Mouse (Mus musculus) liver, embryonic 14 days (tissue): ENCODE data around the gene Tmem8. TPM values are rescaled to one million over a fixed set of nuclear protein-coding genes. Genes with fewer than 3 reads are reported as not detected.

Source experiments
- polyA plus RNA-seq: library from polyadenylated mRNA; depleted of rRNA; stranded (reverse); fragments of >200 nt; gene quantifications from 2 replicates; pipeline ENCODE4 v1.2.3, GENCODE M21; 2012; rRNA removed

Gene Tmem8
- 2.7 and 2.9 TPM in 2 replicates for polyA plus RNA-seq

DNA sequence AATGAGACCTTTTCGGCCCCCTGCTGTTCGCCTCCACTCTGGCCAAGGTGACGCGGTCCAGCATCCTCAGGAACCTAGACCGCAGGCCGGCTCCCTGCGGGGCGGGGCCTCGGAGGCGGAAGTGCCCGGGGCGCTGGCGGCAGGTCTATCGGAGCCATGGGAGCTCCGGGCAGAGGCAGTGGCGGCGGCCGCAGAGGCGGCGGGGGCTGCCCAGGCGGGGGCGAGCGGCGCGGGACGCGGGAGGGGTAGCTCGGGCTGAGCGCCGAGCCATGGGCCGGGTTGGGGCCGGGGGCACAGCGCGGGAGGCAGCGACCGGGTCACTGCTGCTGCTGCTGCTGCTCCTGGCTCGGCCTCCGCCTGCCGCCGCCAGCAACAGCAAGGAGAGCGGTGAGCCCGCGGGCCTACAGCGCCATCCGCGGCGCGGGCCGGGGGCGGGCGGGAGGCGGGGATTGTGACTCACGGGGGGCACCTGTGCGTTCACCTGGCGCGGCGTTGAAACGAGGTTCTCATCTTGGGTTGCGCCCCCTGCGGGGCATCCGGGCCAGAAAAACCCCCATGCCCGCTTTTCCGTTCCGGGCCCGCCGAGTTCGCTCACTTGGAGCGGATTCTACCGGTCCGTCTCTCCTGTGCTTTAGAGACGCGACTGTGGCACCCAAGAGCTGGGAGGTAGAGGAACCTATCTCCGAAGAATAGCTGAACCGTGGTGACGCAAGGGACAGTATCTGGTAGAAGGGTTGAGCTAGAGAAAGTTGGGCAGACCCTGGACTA is at the start of gene Tmem8:
Gene Tmem8, plus strand, starts transcription at position 119 of the 768 bp plus-strand sequence.

DNA sequence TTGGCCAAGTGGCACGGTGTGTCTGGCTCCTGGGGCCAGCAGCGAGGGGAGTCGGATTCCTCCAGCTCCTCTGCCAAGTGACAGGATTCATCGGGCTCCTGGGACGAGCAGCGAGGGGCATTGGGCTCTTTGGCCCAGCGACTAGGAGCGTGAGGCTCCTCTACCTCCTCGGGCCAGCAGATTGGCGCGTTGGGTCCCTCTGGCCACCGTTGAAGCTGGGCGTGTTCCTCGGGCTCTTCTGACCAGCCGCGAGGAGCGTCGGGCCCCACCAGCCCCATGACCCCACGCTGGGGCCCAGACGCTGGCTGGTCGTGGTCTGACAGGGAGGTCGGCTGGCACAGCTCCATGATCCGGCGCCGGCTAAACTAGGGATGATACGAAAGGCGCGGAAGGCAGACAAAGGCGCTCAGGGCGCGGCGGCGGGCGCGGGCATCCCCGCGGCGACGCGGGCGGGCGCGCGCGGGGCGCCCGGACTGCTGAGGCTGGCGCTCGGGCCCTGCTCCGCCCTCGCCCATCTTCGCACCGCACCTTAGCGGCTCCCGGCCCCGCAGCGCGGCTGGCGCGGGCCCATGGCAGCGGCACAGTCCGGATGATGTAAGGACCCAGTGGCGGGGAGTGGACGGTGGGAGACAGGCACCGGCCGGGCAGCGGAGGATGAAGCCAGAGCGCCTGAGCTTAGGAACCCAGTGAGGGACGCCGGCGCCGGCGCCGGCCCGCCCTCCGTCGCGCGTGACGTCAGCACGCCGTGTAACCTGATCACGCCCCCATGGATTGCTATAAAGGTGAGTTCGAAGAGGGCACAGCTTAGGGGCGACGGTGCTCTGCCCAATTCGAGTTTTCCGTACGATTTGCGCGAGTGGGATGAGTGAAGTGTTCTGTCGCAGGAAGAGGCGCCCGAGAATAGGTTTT is 44.0 kb upstream of the Tmem8 start, which contains the start of gene Rab11fip3:
Gene Rab11fip3, minus strand, starts transcription at position 725 of the 909 bp plus-strand sequence.

DNA sequence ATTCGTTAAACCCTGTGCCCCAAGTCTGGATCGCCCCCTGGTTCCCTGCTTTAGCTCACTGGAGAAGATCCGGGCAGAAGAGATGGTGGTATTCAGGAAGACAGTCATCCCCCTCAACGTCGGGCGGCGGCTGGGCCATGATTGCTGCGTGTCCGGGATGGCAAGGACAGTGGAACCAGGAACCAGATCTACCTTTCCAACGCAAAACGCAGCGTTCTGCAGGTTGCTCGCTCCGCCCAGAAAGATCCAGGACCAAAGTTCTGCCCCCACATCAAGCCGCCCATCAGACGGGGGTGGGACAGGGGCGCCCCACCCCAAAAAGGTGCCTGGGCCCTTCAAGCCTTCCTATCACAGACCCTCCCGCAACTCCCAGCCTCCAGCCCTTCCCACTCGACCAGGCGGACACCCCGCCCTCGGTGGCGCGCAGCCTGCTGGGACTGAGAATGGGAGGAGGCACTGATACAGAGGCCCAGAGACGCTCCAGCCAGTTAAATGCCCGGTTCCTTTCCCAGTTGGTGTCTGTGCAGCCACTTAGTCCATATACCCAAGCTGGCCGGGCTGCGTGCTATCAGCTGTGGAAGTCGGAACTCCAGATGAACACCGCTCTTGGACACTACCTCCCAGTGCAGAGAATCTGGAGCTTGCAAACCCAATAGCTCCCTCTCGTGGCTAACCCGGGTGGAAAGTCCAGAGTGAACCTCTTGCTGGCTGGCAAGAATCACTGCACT is 23.0 kb upstream of the Tmem8 start, which contains the start of gene Decr2:
Gene Decr2, minus strand, starts transcription at position 433 of the 728 bp plus-strand sequence.

DNA sequence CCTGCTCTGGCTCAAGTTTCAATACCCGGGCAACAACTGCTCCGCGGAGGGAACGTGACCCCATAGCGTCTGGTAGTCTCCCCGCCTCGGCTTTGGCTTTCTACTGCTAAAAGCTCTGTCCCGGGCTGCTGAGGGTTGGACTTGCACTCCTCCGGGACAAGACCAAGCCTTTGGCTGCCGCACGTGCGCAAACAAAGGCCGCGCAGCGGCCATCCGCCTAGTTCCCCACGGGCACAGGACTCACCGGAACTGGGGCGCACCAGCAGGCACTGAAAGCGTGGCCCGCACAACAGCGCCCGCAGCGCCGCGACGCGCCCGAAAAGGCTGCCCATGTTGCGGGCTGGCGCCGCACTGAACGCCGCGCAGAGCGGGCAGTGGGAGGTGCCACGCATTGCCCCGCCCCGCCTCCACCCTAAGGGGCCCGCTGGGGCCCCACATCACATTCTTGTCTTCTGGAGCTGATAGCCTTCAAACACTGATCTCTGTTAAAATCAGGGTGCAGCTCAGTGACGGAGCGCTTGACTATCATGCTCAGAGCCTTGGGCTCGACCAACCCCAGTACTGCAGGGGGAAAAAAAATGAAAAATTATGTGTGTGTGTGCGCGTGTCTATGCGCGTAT is 17.9 kb upstream of the Tmem8 start, which contains the start of gene Nme4:
Gene Nme4, minus strand, starts transcription at position 482 of the 620 bp plus-strand sequence.

DNA sequence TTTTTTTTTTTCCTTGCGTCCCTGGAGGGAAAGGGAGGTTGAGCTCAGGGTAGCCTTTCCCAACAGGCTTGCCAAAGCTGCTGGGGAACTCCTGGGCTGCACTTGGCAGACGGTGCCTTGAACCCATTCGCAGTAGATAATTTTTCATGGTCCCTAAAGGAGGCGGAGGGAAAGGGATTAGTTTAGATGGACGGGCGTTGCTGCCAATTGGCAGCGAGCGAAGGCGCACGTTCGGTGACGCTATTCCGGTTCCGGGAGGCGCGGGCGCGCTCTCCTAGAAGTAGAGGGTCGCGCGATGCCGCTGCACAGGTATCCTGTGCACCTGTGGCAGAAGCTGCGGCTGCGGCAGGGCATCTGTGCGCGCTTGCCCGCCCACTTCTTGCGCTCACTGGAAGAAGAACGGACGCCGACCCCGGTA is 10.2 kb downstream of the Tmem8 start, which contains the start of gene Mrpl28:
Gene Mrpl28, plus strand, starts transcription at position 234 of the 418 bp plus-strand sequence.

DNA sequence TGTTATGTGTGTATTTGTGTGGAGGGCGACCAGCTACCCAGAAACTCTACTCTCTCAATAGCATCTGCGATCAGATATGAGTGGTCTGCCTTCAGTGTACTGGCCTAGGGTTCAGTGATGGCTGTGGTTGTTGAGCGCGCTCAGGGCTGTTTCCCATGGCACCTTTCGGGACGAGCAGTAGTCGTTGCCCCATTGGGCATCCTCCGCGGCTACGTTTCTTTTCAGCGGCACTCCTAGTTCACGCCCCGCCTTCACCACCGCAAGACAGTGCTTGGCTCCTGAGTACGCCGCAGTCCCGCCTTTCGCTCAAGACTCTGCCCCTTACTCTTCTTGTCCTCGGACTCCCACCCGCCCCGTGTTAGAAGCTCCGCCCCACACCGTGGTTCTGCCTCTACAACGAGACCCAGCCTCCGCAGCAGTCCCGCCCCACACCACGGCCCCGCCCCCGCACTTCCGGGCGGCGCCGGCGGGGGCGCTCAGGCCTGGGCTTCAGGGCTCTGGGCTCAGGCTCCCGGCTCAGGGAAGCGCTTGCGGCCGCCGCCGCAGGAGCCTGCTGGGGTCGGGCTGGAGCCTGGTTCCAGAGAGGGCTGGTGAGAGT is 25.2 kb downstream of the Tmem8 start, which contains the start of gene Axin1:
Gene Axin1, plus strand, starts transcription at position 450 of the 598 bp plus-strand sequence.

Other genes with a start within 250 kb of the Tmem8 start
- 18.4 and 20.6 TPM in 2 replicates for gene Mcrip2, start 244.5 kb upstream of the Tmem8 start, polyA plus RNA-seq
- gene Mettl26, start 238.2 kb upstream of the Tmem8 start, polyA plus RNA-seq, result 41.0 and 42.6 TPM in 2 replicates
- gene Wfikkn1, start 232.4 kb upstream of the Tmem8 start, polyA plus RNA-seq, result 0.49 and 0.51 TPM in 2 replicates
- 5.4 and 6.5 TPM in 2 replicates for gene Rab40c, start 193.6 kb upstream of the Tmem8 start, polyA plus RNA-seq
- 226 and 261 TPM in 2 replicates for gene Pigq, start 168.4 kb upstream of the Tmem8 start, polyA plus RNA-seq
- gene Nhlrc4, start 168.3 kb upstream of the Tmem8 start, polyA plus RNA-seq, result 7.0 and 10.4 TPM in 2 replicates
- 0.14 and 0.16 TPM in 2 replicates for gene A930017K11Rik, start 160.7 kb upstream of the Tmem8 start, polyA plus RNA-seq
- gene Capn15, start 127.5 kb upstream of the Tmem8 start, polyA plus RNA-seq, result 6.4 and 7.9 TPM in 2 replicates
- gene Rab11fip3, start 43.7 kb upstream of the Tmem8 start, polyA plus RNA-seq, result 2.2 and 2.3 TPM in 2 replicates
- gene Decr2, start 23.0 kb upstream of the Tmem8 start, polyA plus RNA-seq, result 6.4 and 7.8 TPM in 2 replicates
- gene Nme4, start 17.7 kb upstream of the Tmem8 start, polyA plus RNA-seq, result 48.3 and 52.3 TPM in 2 replicates
- gene Mrpl28, start 10.2 kb downstream of the Tmem8 start, polyA plus RNA-seq, result 50.9 and 59.1 TPM in 2 replicates
- gene Axin1, start 25.4 kb downstream of the Tmem8 start, polyA plus RNA-seq, result 9.3 and 10.6 TPM in 2 replicates
- 21.8 and 28.3 TPM in 2 replicates for gene Pdia2, start 85.8 kb downstream of the Tmem8 start, polyA plus RNA-seq
- 0.28 and 0.46 TPM in 2 replicates for gene Rgs11, start 89.7 kb downstream of the Tmem8 start, polyA plus RNA-seq
- gene Arhgdig, start 94.5 kb downstream of the Tmem8 start, polyA plus RNA-seq, result 11.0 and 12.5 TPM in 2 replicates
- gene Fam234a, start 130.9 kb downstream of the Tmem8 start, polyA plus RNA-seq, result 5.2 and 6.4 TPM in 2 replicates
- 20.9 and 24.8 TPM in 2 replicates for gene Luc7l, start 139.6 kb downstream of the Tmem8 start, polyA plus RNA-seq